Mouse (Mus musculus) heart, embryonic 12.5 days (tissue): ENCODE measurements around the gene Stxbp1. TPM values are rescaled to one million over a fixed set of nuclear protein-coding genes. Genes with fewer than 3 reads are reported as not detected.
A peak's percentile ranks its signal among the peaks of the same experiment; 100 is the strongest.

Experiments
- ATAC-seq: fragments of 200-750 bp; cut with Nextera tagmentation; 2 replicates; pipeline ENCODE4 v1.8.0; 2017; ENCODE audit warnings: moderate TSS enrichment, moderate library complexity; ENCODE audit not compliant: insufficient number of reproducible peaks, low FRiP score
- H3K27ac ChIP-seq: fragments of 300-500 bp; sonication (generic); 2 replicates; pipeline ENCODE4 v1.5.1; 2016; ENCODE audit warnings: mild to moderate bottlenecking, moderate library complexity; ENCODE audit not compliant: poor library complexity, severe bottlenecking
- H3K27me3 ChIP-seq: fragments of 300-500 bp; sonication (generic); replicated peaks from 2 replicates; pipeline ENCODE4 v1.6.1; 2016; ENCODE audit warnings: mild to moderate bottlenecking, moderate library complexity
- H3K36me3 ChIP-seq: fragments of 300-500 bp; sonication (generic); 2 replicates; pipeline ENCODE4 v1.6.1; 2016; ENCODE audit warnings: mild to moderate bottlenecking, moderate library complexity
- H3K4me1 ChIP-seq: fragments of 300-500 bp; sonication (generic); replicated peaks from 2 replicates; pipeline ENCODE4 v1.6.1; 2016; ENCODE audit warnings: mild to moderate bottlenecking
- H3K4me2 ChIP-seq: fragments of 300-500 bp; sonication (generic); 2 replicates; pipeline ENCODE4 v1.6.1; 2016; ENCODE audit warnings: mild to moderate bottlenecking, moderate library complexity
- H3K4me3 ChIP-seq: fragments of 300-500 bp; sonication (generic); 2 replicates; pipeline ENCODE4 v1.5.1; 2016; ENCODE audit warnings: mild to moderate bottlenecking
- H3K9ac ChIP-seq: fragments of 300-500 bp; sonication (generic); 2 replicates; pipeline ENCODE4 v1.6.1; 2016; ENCODE audit warnings: mild to moderate bottlenecking, moderate library complexity
- H3K9me3 ChIP-seq: fragments of 300-500 bp; sonication (generic); replicated peaks from 2 replicates; pipeline ENCODE4 v1.6.1; 2016; ENCODE audit warnings: mild to moderate bottlenecking, moderate library complexity
- WGBS: fragments of 180-500 bp; shearing (Covaris S2); methylation state at CpG from one replicate; pipeline ENCODE4 v1.1.7; 2016; 5-methylcytosine and 5-hydroxymethylcytosine counted together
- polyA plus RNA-seq: library from polyadenylated mRNA; unstranded; fragments of >200 nt; fragmentation: Nextera tagmentation; extraction: Ambion mirVana; gene quantifications from 2 replicates; pipeline ENCODE4 v1.2.1, GENCODE M21; 2016

The Stxbp1 gene
- polyA plus RNA-seq, 1 experiment from 2014 or later: 31.1 TPM

DNA sequence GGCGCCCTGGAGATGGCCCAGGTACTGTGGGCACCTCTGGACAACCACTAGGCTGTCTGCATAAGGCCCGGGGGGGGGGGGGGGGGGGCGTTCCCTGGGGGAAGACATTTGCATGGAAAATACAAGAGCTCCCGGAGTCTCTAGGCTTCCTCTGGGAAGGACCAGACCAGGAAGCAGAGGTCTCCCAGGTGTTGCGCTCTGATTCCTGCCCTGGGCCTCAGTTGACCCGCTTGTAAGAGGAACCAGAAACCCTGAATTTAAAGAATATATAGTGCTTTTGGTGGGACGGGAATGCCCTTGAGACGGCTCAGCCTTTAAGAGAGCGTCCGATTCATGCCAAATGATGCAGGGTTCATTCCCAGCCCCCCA, 95.4 kb downstream of the Stxbp1 start:
- H3K9me3 ChIP-seq: no peaks in the 10 kb centered on the region
- peak overlapping the region; percentile 55; the same call in 1 of the 2 replicates for H3K27ac ChIP-seq
- peaks cover 65% of the 10 kb centered on the region for H3K36me3 ChIP-seq
- peak overlapping the region; percentile 65 for H3K4me2 ChIP-seq
- 0 out of 2 replicates have a peak, but pooled peaks cover 3% of the 10 kb centered on the region for H3K27me3 ChIP-seq
- peak overlapping the region; percentile 53 for H3K4me3 ChIP-seq
- no peak for ATAC-seq
- WGBS: 38% methylated on average over 9 of the region's 10 CpGs
- H3K9ac ChIP-seq: peak overlapping the region; percentile 62
- H3K4me1 ChIP-seq: peaks cover 10% of the 10 kb centered on the region; the same call in 1 of the 2 replicates

DNA sequence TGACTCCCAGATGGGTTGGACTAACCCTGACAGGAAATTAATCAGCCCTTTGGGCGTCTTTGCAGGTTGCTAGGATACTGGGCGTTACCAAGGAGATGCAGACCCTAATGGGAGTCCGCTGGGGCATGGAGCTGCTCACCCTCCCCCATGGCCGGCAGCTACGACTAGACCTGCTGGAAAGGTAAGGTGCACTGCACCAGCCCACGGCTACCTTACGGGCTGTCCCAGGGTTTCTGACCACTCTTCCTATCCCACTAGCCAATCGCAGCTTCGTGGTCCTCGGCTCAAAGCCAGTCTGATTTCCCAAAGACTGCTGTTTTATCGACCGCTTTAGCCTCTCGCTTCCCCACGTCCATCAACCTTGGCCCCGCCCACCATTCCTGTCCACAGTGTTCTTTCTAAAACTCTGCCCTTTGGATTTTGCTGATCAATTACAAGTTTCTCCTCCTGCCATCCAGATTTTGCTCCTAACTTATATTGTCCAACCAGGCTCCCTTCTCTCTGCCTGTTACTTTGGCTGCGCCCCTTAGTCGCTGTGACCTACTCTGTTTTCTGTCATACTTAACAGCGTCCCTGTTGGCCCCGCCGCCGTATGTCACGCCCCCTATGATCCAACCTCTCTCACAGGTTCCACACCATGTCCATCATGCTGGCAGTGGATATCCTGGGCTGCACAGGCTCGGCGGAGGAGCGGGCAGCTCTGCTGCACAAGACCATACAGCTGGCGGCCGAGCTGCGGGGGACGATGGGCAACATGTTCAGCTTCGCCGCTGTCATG, 96.0 kb downstream of the Stxbp1 start:
- ATAC-seq: peak; percentile 52; the same call in 1 of the 2 replicates
- H3K9ac ChIP-seq: peak overlapping the region; percentile 62
- H3K4me1 ChIP-seq: peaks cover 10% of the 10 kb centered on the region; the same call in 1 of the 2 replicates
- 0 out of 2 replicates have a peak, but pooled peaks cover 3% of the 10 kb centered on the region for H3K27me3 ChIP-seq
- no peaks in the 10 kb centered on the region for H3K9me3 ChIP-seq
- peak overlapping the region; percentile 53 for H3K4me3 ChIP-seq
- WGBS: 17% methylated on average over 31 of the region's 31 CpGs
- peak overlapping the region; percentile 55; the same call in 1 of the 2 replicates for H3K27ac ChIP-seq
- peaks cover 71% of the 10 kb centered on the region for H3K36me3 ChIP-seq
- H3K4me2 ChIP-seq: peak overlapping the region; percentile 65

GRCm38 (mm10) chr2:32750199-32750598, 96.8 kb downstream of the Stxbp1 start:
- WGBS: 70% methylated on average over 7 of the region's 7 CpGs
- H3K9ac ChIP-seq: no peak overlapping the region
- H3K36me3 ChIP-seq: peaks cover 80% of the 10 kb centered on the region

GRCm38 (mm10) chr2:32749082-32749481, 98.0 kb downstream of the Stxbp1 start:
- WGBS: 77% methylated on average over 16 of the region's 16 CpGs
- H3K36me3 ChIP-seq: peaks cover 72% of the 10 kb centered on the region
- H3K4me2 ChIP-seq: no peak overlapping the region

More at GRCm38 (mm10) chr2:32750199-32750598, 96.8 kb downstream of the Stxbp1 start:
- Histone ChIP-seq H3K27ac (no peak overlapping the region), H3K4me1 (peaks cover 10% of the 10 kb centered on the region; the same call in 1 of the 2 replicates), H3K4me3 (no peak overlapping the region), H3K27me3 (0 out of 2 replicates have a peak, but pooled peaks cover 4% of the 10 kb centered on the region), H3K9me3 (no peaks in the 10 kb centered on the region), H3K4me2 (no peak overlapping the region)
- ATAC-seq: no peak

GRCm38 (mm10) chr2:32744272-32744982, 102.6 kb downstream of the Stxbp1 start:
- H3K36me3 ChIP-seq: peaks cover 40% of the 10 kb centered on the region
- no peak overlapping the region for H3K4me2 ChIP-seq
- H3K9me3 ChIP-seq: no peaks in the 10 kb centered on the region
- ATAC-seq: no peak
- H3K27me3 ChIP-seq: peaks cover 44% of the 10 kb centered on the region
- no peak overlapping the region for H3K4me3 ChIP-seq
- 68% methylated on average over 15 of the region's 15 CpGs for WGBS
- H3K9ac ChIP-seq: no peak overlapping the region
- H3K27ac ChIP-seq: no peak overlapping the region
- peaks cover 18% of the 10 kb centered on the region for H3K4me1 ChIP-seq

More at GRCm38 (mm10) chr2:32749082-32749481, 98.0 kb downstream of the Stxbp1 start:
- Histone ChIP-seq H3K27ac (no peak overlapping the region), H3K4me1 (peaks cover 10% of the 10 kb centered on the region; the same call in 1 of the 2 replicates), H3K9ac (no peak overlapping the region), H3K4me3 (no peak overlapping the region), H3K27me3 (peaks cover 4% of the 10 kb centered on the region; the same call in 1 of the 2 replicates), H3K9me3 (no peaks in the 10 kb centered on the region)
- ATAC-seq: no peak

GRCm38 (mm10) chr2:32742173-32742531, 104.9 kb downstream of the Stxbp1 start:
- Histone ChIP-seq H3K36me3 (peaks cover 30% of the 10 kb centered on the region), H3K9ac (0 out of 2 replicates have a peak overlapping the region, but pooled peaks have one; percentile 62), H3K4me2 (peak overlapping the region; percentile 76), H3K9me3 (no peaks in the 10 kb centered on the region), H3K4me1 (peaks cover 23% of the 10 kb centered on the region), H3K27ac (no peak overlapping the region), H3K27me3 (peaks cover 44% of the 10 kb centered on the region), H3K4me3 (peak overlapping the region; percentile 52)
- 15% methylated on average over 18 of the region's 18 CpGs for WGBS
- peak; percentile 13; the same call in 1 of the 2 replicates for ATAC-seq

DNA sequence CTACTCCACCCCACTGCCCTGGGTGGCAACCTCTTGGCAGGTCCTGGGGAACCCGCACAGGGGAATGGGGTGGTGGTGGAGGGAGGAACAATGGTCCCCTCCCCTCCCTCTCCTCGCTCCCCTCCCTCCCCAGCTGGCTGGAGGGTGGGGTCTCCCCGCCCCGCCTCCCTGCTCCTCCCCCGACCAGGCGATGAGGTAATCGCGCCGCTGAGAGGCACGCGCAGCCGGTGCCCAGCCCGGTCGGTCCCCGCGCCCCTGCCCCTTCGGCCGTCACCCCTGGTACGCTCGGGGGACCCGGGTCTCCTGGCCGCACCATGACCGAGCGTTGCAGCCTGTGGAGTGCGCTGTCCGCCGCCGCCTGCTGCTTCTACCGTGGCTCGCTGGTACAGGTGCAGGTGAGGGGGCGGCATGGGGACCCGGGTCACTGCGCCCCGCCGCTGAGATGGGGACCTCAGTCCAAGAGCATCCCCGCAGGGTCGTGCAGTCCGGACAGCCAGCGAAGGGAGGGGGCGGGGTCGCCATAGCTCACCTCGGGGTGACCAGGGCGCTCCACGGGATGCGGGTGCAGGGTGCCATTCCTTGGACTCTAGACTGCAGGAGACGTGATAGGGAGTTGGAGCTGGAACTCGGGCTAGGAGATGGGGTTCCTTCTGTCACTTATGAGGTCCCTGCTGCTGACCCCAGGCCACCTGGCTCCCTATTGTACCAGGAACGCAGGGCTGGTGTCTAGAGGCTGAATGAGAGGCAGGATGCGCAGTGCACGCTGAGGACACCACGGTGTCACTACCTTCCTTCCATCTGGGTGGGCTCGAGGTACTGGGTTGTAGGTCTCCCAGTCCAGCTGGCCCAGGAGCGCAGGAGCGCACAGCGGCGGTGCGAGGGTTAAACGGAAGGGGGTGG, 105.5 kb downstream of the Stxbp1 start:
- Histone ChIP-seq H3K4me2 (peak overlapping the region; percentile 76), H3K36me3 (peaks cover 23% of the 10 kb centered on the region), H3K9ac (peak overlapping the region; percentile 62), H3K9me3 (no peaks in the 10 kb centered on the region), H3K4me3 (peak overlapping the region; percentile 52), H3K27ac (no peak overlapping the region), H3K4me1 (peaks cover 29% of the 10 kb centered on the region), H3K27me3 (peaks cover 44% of the 10 kb centered on the region)
- ATAC-seq: peak; percentile 51
- 11% methylated on average over 56 of the region's 58 CpGs for WGBS

- peak within 1 kb of the TSS; percentile 76 for H3K4me2 ChIP-seq
- no peak for ATAC-seq
- peaks cover 17% of the 10 kb centered on the region for H3K36me3 ChIP-seq
- H3K4me3 ChIP-seq: peak within 1 kb of the TSS; percentile 52
- H3K9ac ChIP-seq: peak within 1 kb of the TSS; percentile 62
- H3K9me3 ChIP-seq: no peaks in the 10 kb centered on the region
- H3K27ac ChIP-seq: no peak within 1 kb of the TSS
- 14% methylated on average over 11 of the region's 11 CpGs for WGBS
- H3K27me3 ChIP-seq: peaks cover 44% of the 10 kb centered on the region
- H3K4me1 ChIP-seq: peaks cover 35% of the 10 kb centered on the region
Measured at GRCm38 (mm10) chr2:32740916-32741272, 106.2 kb downstream of the Stxbp1 start, which contains the start of gene 6330409D20Rik. Gene 6330409D20Rik (minus strand): TSS chr2:32741016.

DNA sequence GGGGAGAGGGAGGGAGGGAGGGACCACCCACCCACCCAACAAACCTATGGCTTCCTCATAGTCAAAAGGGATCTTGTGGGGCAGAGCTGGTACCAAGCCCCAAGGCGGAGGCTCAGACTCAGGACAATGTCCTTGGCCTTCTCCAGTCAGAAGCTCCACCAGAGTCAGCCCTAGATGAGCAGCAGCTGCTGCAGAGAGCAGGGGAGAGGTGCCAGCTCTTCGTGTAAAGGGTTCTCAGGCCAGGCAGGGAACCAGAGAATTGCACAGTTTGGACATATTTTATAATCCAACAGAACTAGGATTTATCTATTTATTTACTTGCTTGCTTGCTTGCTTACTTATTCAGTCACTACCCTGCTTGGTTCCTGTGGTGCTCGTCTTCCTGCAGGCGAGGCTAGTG, 107.7 kb downstream of the Stxbp1 start:
- Histone ChIP-seq H3K36me3 (0 out of 2 replicates have a peak, but pooled peaks cover 8% of the 10 kb centered on the region), H3K9ac (no peak overlapping the region), H3K27ac (no peak overlapping the region), H3K4me1 (peaks cover 51% of the 10 kb centered on the region), H3K27me3 (peaks cover 41% of the 10 kb centered on the region), H3K4me2 (no peak overlapping the region), H3K9me3 (no peaks in the 10 kb centered on the region), H3K4me3 (no peak overlapping the region)
- 75% methylated on average over 4 of the region's 4 CpGs for WGBS
- no peak for ATAC-seq
